Mouse (Mus musculus) limb, embryonic 15.5 days (tissue): ENCODE data around the gene C2cd4b. TPM values are rescaled to one million over a fixed set of nuclear protein-coding genes. Genes with fewer than 3 reads are reported as not detected.

ENCODE experiments used
- ATAC-seq: fragments of 200-750 bp; cut with Nextera tagmentation; 2 replicates; pipeline ENCODE4 v1.8.0; 2017; ENCODE audit warnings: low read depth, moderate TSS enrichment; ENCODE audit not compliant: insufficient number of reproducible peaks, low FRiP score, low TSS enrichment
- H3K27ac ChIP-seq: fragments of 300-500 bp; sonication (generic); 2 replicates; pipeline ENCODE4 v1.5.1; 2015; ENCODE audit warnings: moderate library complexity, mild to moderate bottlenecking, inconsistent platforms
- H3K27me3 ChIP-seq: fragments of 300-500 bp; sonication (generic); 2 replicates; pipeline ENCODE4 v1.6.1; 2015; ENCODE audit warnings: inconsistent platforms
- H3K36me3 ChIP-seq: fragments of 300-500 bp; sonication (generic); 2 replicates; pipeline ENCODE4 v1.6.1; 2015; ENCODE audit warnings: inconsistent platforms
- H3K4me1 ChIP-seq: fragments of 300-500 bp; sonication (generic); 2 replicates; pipeline ENCODE4 v1.6.1; 2015; ENCODE audit warnings: inconsistent platforms
- H3K4me2 ChIP-seq: fragments of 300-500 bp; sonication (generic); 2 replicates; pipeline ENCODE4 v1.6.1; 2015; ENCODE audit warnings: mild to moderate bottlenecking, inconsistent platforms
- H3K4me3 ChIP-seq: fragments of 300-500 bp; sonication (generic); 2 replicates; pipeline ENCODE4 v1.5.1; 2015; ENCODE audit warnings: mild to moderate bottlenecking, inconsistent platforms
- H3K9ac ChIP-seq: fragments of 300-500 bp; sonication (generic); 2 replicates; pipeline ENCODE4 v1.6.1; 2015; ENCODE audit warnings: inconsistent platforms
- H3K9me3 ChIP-seq: fragments of 300-500 bp; sonication (generic); 2 replicates; pipeline ENCODE4 v1.6.1; 2016; ENCODE audit warnings: inconsistent platforms
- WGBS: fragments of 180-500 bp; shearing (Covaris S2); methylation state at CpG from one replicate; pipeline ENCODE4 v1.1.7; 2015; 5-methylcytosine and 5-hydroxymethylcytosine counted together
- polyA plus RNA-seq: library from polyadenylated mRNA; unstranded; fragments of >200 nt; fragmentation: Nextera tagmentation; extraction: Ambion mirVana; gene quantifications from 2 replicates; pipeline ENCODE4 v1.2.1, GENCODE M21; 2015

The C2cd4b gene
- 0.24 and 0.96 TPM in 2 replicates for polyA plus RNA-seq

DNA sequence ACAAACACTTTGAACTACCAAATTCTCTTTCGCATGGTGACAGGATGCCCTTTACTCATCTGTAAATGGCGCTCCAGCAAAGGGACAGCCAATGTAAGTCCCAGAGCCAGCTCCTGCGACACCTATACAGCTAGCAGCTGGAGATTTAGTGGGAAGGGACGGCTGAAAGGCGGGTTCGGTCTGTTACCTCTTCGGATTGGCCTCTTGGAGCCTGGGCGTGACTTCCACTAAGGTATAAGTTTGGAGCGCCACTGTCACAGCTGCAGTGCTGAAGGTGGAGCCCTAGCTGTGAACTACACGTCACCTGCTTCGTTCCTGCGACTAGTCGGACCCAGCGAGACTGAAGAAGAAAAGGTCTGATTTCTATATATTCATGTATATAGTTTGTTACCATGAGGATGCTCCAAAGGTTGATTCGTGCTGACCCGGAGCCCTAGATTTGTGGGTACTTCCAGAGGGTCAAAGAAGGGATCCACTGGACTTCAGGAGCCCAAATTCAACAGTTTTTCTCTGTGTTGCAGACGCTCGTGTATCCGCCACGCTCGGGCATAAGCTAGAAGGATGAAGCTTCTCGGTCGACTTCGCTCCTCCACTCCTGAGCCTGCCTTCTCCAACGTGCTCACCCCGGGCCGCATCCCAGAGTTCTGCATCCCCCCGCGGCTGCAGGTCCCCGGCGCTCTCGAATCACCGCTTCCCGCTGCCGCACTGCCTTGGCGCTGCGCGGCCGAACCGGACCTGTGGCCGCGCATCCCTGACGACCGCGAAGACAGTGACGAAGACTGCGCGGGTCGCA lies at the start of gene C2cd4b:
Gene C2cd4b (plus strand): TSS at position 275 of the 793 bp plus-strand sequence.
- Histone ChIP-seq H3K9ac (peak within 1 kb of the TSS; percentile 31; the same call in 1 of the 2 replicates), H3K9me3 (no peaks in the 10 kb centered on the region), H3K4me1 (peaks cover 21% of the 10 kb centered on the region), H3K4me2 (peak within 1 kb of the TSS; percentile 99), H3K36me3 (no peaks in the 10 kb centered on the region), H3K27me3 (peaks cover 24% of the 10 kb centered on the region), H3K27ac (no peak within 1 kb of the TSS), H3K4me3 (peak within 1 kb of the TSS; percentile 67)
- ATAC-seq = no peak
- WGBS = 2% methylated on average over 49 of the region's 49 CpGs

- Histone ChIP-seq H3K9ac (no peak overlapping the region), H3K4me3 (no peak overlapping the region), H3K27ac (no peak overlapping the region), H3K4me1 (no peaks in the 10 kb centered on the region), H3K4me2 (no peak overlapping the region), H3K9me3 (no peaks in the 10 kb centered on the region), H3K27me3 (no peaks in the 10 kb centered on the region), H3K36me3 (no peaks in the 10 kb centered on the region)
- no peak for ATAC-seq
- 39% methylated on average over 15 of the region's 15 CpGs for WGBS
Observed at GRCm38 (mm10) chr9:67711051-67711877, 48.0 kb upstream of the C2cd4b start.

DNA sequence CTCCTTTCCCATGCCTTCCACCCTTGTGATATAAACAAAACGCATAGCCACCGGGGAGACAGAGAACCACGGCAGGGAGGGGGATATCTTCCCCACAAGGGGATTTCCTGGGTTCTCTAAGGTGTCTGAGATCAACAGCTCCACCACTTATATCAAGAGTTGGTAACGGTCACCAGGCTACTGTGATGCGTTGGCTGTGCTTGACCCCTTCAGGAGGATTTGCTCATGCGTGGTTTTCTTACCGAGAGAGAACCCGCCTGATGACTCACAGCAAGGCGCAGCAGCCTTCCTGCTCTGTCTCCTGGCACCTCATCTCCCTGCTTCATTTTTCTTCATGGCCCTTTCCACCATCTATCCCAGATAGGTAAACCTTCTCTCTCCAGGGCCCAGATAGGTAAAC lies 47.1 kb upstream of the C2cd4b start:
- 83% methylated on average over 9 of the region's 9 CpGs for WGBS
- Histone ChIP-seq H3K27me3 (no peaks in the 10 kb centered on the region), H3K9me3 (no peaks in the 10 kb centered on the region), H3K4me2 (no peak overlapping the region), H3K4me3 (no peak overlapping the region), H3K9ac (no peak overlapping the region), H3K27ac (no peak overlapping the region), H3K36me3 (no peaks in the 10 kb centered on the region), H3K4me1 (no peaks in the 10 kb centered on the region)
- no peak for ATAC-seq

DNA sequence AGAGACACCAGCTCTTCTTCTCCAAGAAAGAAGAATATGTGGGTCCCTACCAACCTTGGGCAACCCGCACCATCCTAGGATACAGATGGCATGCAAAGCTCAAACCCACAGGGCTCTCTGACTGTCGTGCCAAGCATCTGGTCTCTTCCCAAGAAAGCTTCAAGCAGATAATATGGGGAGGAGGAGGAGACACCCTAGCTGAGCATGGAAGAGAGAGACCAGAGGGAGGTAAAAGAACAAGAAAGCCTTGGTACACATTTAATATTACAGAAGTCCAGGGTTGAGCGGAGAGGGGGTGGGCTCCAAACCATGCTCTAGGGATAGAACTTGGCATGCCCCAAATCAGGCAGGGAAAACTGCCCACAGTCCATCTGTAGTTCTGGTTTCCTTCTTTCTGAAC lies 42.2 kb upstream of the C2cd4b start:
- 95% methylated on average over 3 of the region's 3 CpGs for WGBS
- Histone ChIP-seq H3K9ac (no peak overlapping the region), H3K36me3 (no peaks in the 10 kb centered on the region), H3K27me3 (no peaks in the 10 kb centered on the region), H3K4me2 (no peak overlapping the region), H3K4me3 (no peak overlapping the region), H3K27ac (no peak overlapping the region), H3K4me1 (no peaks in the 10 kb centered on the region), H3K9me3 (no peaks in the 10 kb centered on the region)
- no peak for ATAC-seq

GRCm38 (mm10) chr9:67718596-67718995 lies 40.6 kb upstream of the C2cd4b start:
- Histone ChIP-seq H3K27ac (no peak overlapping the region), H3K36me3 (no peaks in the 10 kb centered on the region), H3K9ac (no peak overlapping the region), H3K4me2 (no peak overlapping the region), H3K9me3 (no peaks in the 10 kb centered on the region), H3K4me3 (no peak overlapping the region), H3K4me1 (no peaks in the 10 kb centered on the region), H3K27me3 (no peaks in the 10 kb centered on the region)
- 63% methylated on average over 3 of the region's 3 CpGs for WGBS
- ATAC-seq = no peak

DNA sequence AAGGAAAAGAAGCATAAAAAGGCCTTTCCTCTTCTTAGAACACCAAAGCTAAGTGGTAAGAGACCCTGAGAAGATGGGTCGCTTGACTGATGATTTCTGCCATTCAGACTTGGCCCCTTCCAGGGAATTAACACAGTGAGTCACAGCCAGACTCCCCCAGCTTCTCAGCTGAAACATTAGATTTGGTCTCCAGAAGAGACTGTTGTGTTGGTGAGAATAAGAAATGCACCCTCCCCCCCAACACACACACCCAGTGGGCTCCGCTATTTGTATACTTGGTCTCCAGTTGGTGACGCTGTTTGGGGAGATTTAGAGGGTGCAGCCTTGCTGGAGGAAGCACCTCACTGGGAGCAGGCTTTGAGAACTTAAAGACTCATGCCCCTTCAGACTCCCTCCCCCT lies 39.1 kb upstream of the C2cd4b start:
- 82% methylated on average over 3 of the region's 3 CpGs for WGBS
- Histone ChIP-seq H3K9me3 (no peaks in the 10 kb centered on the region), H3K4me3 (no peak overlapping the region), H3K4me2 (no peak overlapping the region), H3K4me1 (no peaks in the 10 kb centered on the region), H3K27me3 (no peaks in the 10 kb centered on the region), H3K9ac (no peak overlapping the region), H3K36me3 (no peaks in the 10 kb centered on the region), H3K27ac (no peak overlapping the region)
- no peak for ATAC-seq

DNA sequence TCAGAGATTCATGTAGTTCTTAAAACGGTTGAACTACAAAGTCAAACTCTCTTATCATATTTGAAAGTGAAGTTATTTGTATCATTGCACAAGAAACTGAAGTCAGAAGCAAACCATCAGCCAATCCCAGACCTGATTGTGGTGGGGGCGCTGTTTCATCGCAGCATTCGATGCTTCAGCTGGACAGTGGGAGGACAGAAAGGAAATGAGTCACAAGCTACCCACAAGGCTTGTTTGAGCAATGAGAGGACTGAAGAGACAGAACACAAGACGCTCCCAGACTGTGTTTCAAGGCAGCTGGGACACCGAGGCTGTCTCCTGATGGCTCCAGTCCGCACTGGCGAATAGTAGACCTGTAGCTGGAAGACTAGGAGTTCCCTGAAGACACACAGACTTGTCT lies 36.9 kb upstream of the C2cd4b start:
- WGBS = 85% methylated on average over 8 of the region's 8 CpGs

GRCm38 (mm10) chr9:67725196-67725595 lies 34.0 kb upstream of the C2cd4b start:
- H3K4me1 ChIP-seq = no peaks in the 10 kb centered on the region
- no peaks in the 10 kb centered on the region for H3K36me3 ChIP-seq
- no peaks in the 10 kb centered on the region for H3K9me3 ChIP-seq
- no peak overlapping the region for H3K27ac ChIP-seq
- no peak overlapping the region for H3K9ac ChIP-seq
- 67% methylated on average over 3 of the region's 3 CpGs for WGBS
- no peak overlapping the region for H3K4me3 ChIP-seq
- no peaks in the 10 kb centered on the region for H3K27me3 ChIP-seq
- H3K4me2 ChIP-seq = no peak overlapping the region
- no peak for ATAC-seq

More for the DNA sequence above, 36.9 kb upstream of the C2cd4b start:
- no peaks in the 10 kb centered on the region for H3K9me3 ChIP-seq
- no peak overlapping the region for H3K27ac ChIP-seq
- no peak overlapping the region for H3K4me2 ChIP-seq
- ATAC-seq = no peak
- H3K4me1 ChIP-seq = no peaks in the 10 kb centered on the region
- no peaks in the 10 kb centered on the region for H3K27me3 ChIP-seq
- no peak overlapping the region for H3K9ac ChIP-seq
- H3K4me3 ChIP-seq = no peak overlapping the region
- no peaks in the 10 kb centered on the region for H3K36me3 ChIP-seq

DNA sequence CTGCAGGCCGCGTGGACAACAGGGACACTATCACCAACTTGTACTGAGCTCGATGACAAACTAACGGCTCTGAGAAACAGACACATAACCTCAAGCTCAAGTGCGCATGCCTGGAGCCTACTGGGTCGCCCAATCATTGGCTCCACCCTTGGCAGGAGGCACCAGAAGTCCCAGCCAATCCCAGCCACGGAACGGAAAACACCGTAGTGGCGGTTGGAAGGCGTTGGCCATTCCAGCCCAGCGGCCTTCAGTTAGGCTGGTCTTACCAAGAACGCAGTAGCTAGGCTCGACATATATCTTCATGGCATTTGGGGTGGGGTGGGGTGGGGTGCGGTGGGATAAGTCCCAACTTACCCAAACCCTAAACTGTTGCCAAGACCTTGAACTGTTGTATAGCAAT lies 25.5 kb upstream of the C2cd4b start:
- H3K4me3 ChIP-seq = no peak overlapping the region
- H3K36me3 ChIP-seq = no peaks in the 10 kb centered on the region
- no peak overlapping the region for H3K9ac ChIP-seq
- H3K27ac ChIP-seq = no peak overlapping the region
- 93% methylated on average over 15 of the region's 15 CpGs for WGBS
- no peaks in the 10 kb centered on the region for H3K27me3 ChIP-seq
- no peak overlapping the region for H3K4me2 ChIP-seq
- ATAC-seq = no peak
- no peaks in the 10 kb centered on the region for H3K4me1 ChIP-seq
- H3K9me3 ChIP-seq = no peaks in the 10 kb centered on the region

DNA sequence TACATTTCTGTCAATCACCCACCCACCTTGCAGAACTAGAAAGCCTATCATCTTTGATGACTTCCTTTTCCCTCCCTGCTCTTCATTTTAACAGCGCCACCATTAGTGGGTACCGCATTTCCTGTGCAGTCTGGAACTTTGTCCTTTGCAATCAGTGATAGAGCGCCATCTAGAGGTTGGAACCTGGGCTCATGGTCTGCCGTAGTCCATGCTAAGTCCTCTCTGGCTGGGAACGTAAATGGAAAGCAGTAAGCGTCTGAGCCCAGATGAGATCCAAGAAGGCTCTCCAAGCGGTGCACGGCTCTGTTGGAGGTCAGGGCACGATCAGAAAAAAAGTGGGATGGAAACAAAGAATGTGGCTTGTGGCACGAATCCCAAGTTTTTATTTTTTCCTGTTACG lies 23.8 kb upstream of the C2cd4b start:
- WGBS = 52% methylated on average over 11 of the region's 11 CpGs
- no peak overlapping the region for H3K9ac ChIP-seq
- no peaks in the 10 kb centered on the region for H3K4me1 ChIP-seq
- no peaks in the 10 kb centered on the region for H3K27me3 ChIP-seq
- no peaks in the 10 kb centered on the region for H3K36me3 ChIP-seq
- ATAC-seq = no peak
- H3K4me2 ChIP-seq = no peak overlapping the region
- no peak overlapping the region for H3K27ac ChIP-seq
- H3K9me3 ChIP-seq = no peaks in the 10 kb centered on the region
- no peak overlapping the region for H3K4me3 ChIP-seq

- Histone ChIP-seq H3K27ac (no peak overlapping the region), H3K4me3 (no peak overlapping the region), H3K9me3 (no peaks in the 10 kb centered on the region), H3K9ac (no peak overlapping the region), H3K4me2 (no peak overlapping the region), H3K36me3 (no peaks in the 10 kb centered on the region), H3K27me3 (no peaks in the 10 kb centered on the region), H3K4me1 (no peaks in the 10 kb centered on the region)
- ATAC-seq = no peak
- WGBS = 84% methylated on average over 2 of the region's 2 CpGs
Observed at GRCm38 (mm10) chr9:67741256-67741655, 18.0 kb upstream of the C2cd4b start.
